Mouse (Mus musculus) mesoderm, embryonic 11.5 days (tissue): ENCODE data around the gene Olfr1293-ps.

ENCODE experiments used
- DNase-seq: peaks from one replicate; pipeline ENCODE4 v3.0.0-alpha.2; 2012; ENCODE audit warnings: low read depth, low spot score

Gene Olfr1293-ps

GRCm38 (mm10) chr2:111524903-111525302 lies at the start of gene Olfr1293-ps:
Gene Olfr1293-ps, plus strand, starts transcription at chr2:111525203.
- no peak for DNase-seq

- DNase-seq: no peak
Observed at GRCm38 (mm10) chr2:111480519-111480918, 44.5 kb upstream of the Olfr1293-ps start, which contains the start of gene Olfr1289. Gene Olfr1289, plus strand, starts transcription at chr2:111480819.

GRCm38 (mm10) chr2:111493729-111494128 lies 31.3 kb upstream of the Olfr1293-ps start, which contains the start of gene Olfr1290:
Gene Olfr1290, minus strand, starts transcription at chr2:111493829.
- no peak for DNase-seq

GRCm38 (mm10) chr2:111496880-111497279 lies 28.1 kb upstream of the Olfr1293-ps start, which contains the start of gene Olfr1291-ps1:
Gene Olfr1291-ps1, plus strand, starts transcription at chr2:111497180.
- DNase-seq: no peak

- DNase-seq: no peak
Observed at GRCm38 (mm10) chr2:111517451-111517850, 7.6 kb upstream of the Olfr1293-ps start.

GRCm38 (mm10) chr2:111540191-111540590 lies 15.2 kb downstream of the Olfr1293-ps start, which contains the start of gene Olfr1294:
Gene Olfr1294, minus strand, starts transcription at chr2:111540291.
- DNase-seq: no peak

GRCm38 (mm10) chr2:111569581-111569980 lies 44.6 kb downstream of the Olfr1293-ps start, which contains the start of gene Olfr1295:
Gene Olfr1295, minus strand, starts transcription at chr2:111569681.
- DNase-seq: no peak
